Mouse (Mus musculus): ENCODE measurements around the gene Olfr294.

The Olfr294 gene

GRCm38 (mm10) chr7:86616543-86616942 lies at the start of gene Olfr294:
Gene Olfr294, minus strand, starts transcription at chr7:86616643.
- no peak for DNase-seq

- no peak for DNase-seq
These were observed 32.3 kb upstream of the Olfr294 start, which contains the start of gene Olfr293 for GRCm38 (mm10) chr7:86648761-86649160. Gene Olfr293, plus strand, starts transcription at chr7:86649061.

GRCm38 (mm10) chr7:86583562-86583961 lies 32.9 kb downstream of the Olfr294 start, which contains the start of gene Olfr295:
Gene Olfr295, plus strand, starts transcription at chr7:86583862.
- DNase-seq, result no peak

All from kidney, postnatal 14 days (tissue).